Mouse (Mus musculus) neural tube, embryonic 11.5 days (tissue): ENCODE measurements around the gene Rbm39. TPM values are rescaled to one million over a fixed set of nuclear protein-coding genes. Genes with fewer than 3 reads are reported as not detected.

Experiments
- ATAC-seq: fragments of 200-750 bp; cut with Nextera tagmentation; 2 replicates; pipeline ENCODE4 v1.8.0; 2017; ENCODE audit warnings: moderate number of reproducible peaks, mild to moderate bottlenecking, moderate TSS enrichment, moderate library complexity; ENCODE audit not compliant: insufficient read depth, low FRiP score, low TSS enrichment
- DNase-seq: peaks from one replicate; pipeline ENCODE4 v3.0.0-alpha.2; 2015; ENCODE audit warnings: low spot score
- H3K27ac ChIP-seq: fragments of 300-500 bp; sonication (generic); 2 replicates; pipeline ENCODE4 v1.5.1; 2014; ENCODE audit warnings: low read depth, mild to moderate bottlenecking, low read length
- H3K27me3 ChIP-seq: fragments of 300-500 bp; sonication (generic); 2 replicates; pipeline ENCODE4 v1.6.1; 2014; ENCODE audit warnings: mild to moderate bottlenecking, low read length, mixed read lengths; ENCODE audit not compliant: control insufficient read depth, insufficient read depth
- H3K36me3 ChIP-seq: fragments of 300-500 bp; sonication (generic); 2 replicates; pipeline ENCODE4 v1.6.1; 2014; ENCODE audit warnings: mild to moderate bottlenecking, low read length, moderate library complexity, mixed read lengths; ENCODE audit not compliant: control insufficient read depth, insufficient read depth
- H3K4me1 ChIP-seq: fragments of 300-500 bp; sonication (generic); 2 replicates; pipeline ENCODE4 v1.6.1; 2014; ENCODE audit warnings: low read length, mixed read lengths; ENCODE audit not compliant: control insufficient read depth, insufficient read depth
- H3K4me2 ChIP-seq: fragments of 300-500 bp; sonication (generic); 2 replicates; pipeline ENCODE4 v1.6.1; 2014; ENCODE audit warnings: low read depth, mild to moderate bottlenecking, moderate library complexity
- H3K4me3 ChIP-seq: fragments of 300-500 bp; sonication (generic); 2 replicates; pipeline ENCODE4 v1.5.1; 2014; ENCODE audit warnings: low read depth, low read length
- H3K9ac ChIP-seq: fragments of 300-500 bp; sonication (generic); 2 replicates; pipeline ENCODE4 v1.6.1; 2014; ENCODE audit warnings: mild to moderate bottlenecking, low read length
- H3K9me3 ChIP-seq: fragments of 300-500 bp; sonication (generic); 2 replicates; pipeline ENCODE4 v1.6.1; 2016; ENCODE audit warnings: low read length; ENCODE audit not compliant: control insufficient read depth
- WGBS: fragments of 180-500 bp; shearing (Covaris S2); extraction: QIAGEN DNeasy Blood & Tissue Kit; methylation state at CpG from one replicate; pipeline ENCODE4 v1.1.7; 2014; 5-methylcytosine and 5-hydroxymethylcytosine counted together
- polyA plus RNA-seq: library from polyadenylated mRNA; unstranded; fragments of >200 nt; fragmentation: Nextera tagmentation; extraction: Ambion mirVana; gene quantifications from 2 replicates; pipeline ENCODE4 v1.2.1, GENCODE M21; 2014

Rbm39 gene
- polyA plus RNA-seq, 1 experiment from 2014 or later: 596 TPM

DNA sequence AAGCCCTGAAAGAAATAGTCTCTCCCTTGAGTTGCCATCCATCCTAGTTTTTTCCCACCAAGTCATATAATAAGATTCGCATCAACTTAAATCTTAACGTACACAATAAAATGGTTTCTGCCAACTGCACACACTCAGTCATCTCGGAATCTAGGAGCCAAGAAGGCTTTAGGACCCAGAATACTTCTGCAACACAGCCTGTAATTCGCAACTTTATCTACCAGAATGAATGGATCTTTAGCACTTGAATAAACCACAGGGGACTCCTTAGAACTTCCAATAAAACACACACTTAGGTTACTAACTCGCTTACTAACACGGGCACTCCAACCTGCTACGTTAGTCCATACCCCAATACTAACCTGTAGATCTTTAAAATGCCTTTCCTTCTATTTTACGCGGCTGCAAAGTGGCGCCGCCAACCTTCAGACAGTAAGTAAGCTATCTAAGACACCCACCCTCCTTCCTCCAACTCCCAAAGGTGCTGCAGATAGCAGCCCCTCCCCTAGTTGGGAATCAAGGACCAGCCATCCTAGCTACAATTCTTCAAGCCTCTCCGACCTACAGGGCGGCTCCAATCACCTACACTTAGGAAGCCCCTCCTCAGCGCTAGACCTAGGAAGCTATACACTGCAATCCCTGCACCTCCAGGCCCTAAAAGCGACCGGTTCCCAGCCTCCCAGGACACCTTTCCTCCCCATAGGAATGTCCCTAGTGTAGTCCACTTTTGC is 69.2 kb downstream of the Rbm39 start:
- H3K36me3 ChIP-seq: no peaks in the 10 kb centered on the region
- DNase-seq (peak; percentile 56), ATAC-seq (peak; percentile 45; the same call in 1 of the 2 replicates)
- H3K9ac ChIP-seq: peak overlapping the region; percentile 99
- H3K27ac ChIP-seq: peak overlapping the region; percentile 92
- peak overlapping the region; percentile 81 for H3K4me3 ChIP-seq
- WGBS: 2% methylated on average over 16 of the region's 16 CpGs
- H3K4me2 ChIP-seq: peak overlapping the region; percentile 86
- H3K27me3 ChIP-seq: no peaks in the 10 kb centered on the region
- H3K4me1 ChIP-seq: peaks cover 8% of the 10 kb centered on the region
- H3K9me3 ChIP-seq: no peaks in the 10 kb centered on the region

Other genes with a start within 250 kb of the Rbm39 start
- gene Uqcc1, start 249.9 kb downstream of the Rbm39 start, polyA plus RNA-seq: 84.7 and 88.6 TPM in 2 replicates
- not detected in 2 replicates for gene Gm15557, start 239.5 kb downstream of the Rbm39 start, polyA plus RNA-seq
- 1.1 and 1.7 TPM in 2 replicates for gene Gdf5, start 234.9 kb downstream of the Rbm39 start, polyA plus RNA-seq
- gene Cep250, start 223.8 kb downstream of the Rbm39 start, polyA plus RNA-seq: 13.7 and 16.8 TPM in 2 replicates
- gene 6430550D23Rik, start 172.3 kb downstream of the Rbm39 start, polyA plus RNA-seq: 0.86 and 2.2 TPM in 2 replicates
- 224 and 226 TPM in 2 replicates for gene Ergic3, start 172.2 kb downstream of the Rbm39 start, polyA plus RNA-seq
- not detected in 2 replicates for gene Fer1l4, start 127.3 kb downstream of the Rbm39 start, polyA plus RNA-seq
- 4.7 and 5.5 TPM in 2 replicates for gene Spag4, start 115.1 kb downstream of the Rbm39 start, polyA plus RNA-seq
- 42.7 and 53.7 TPM in 2 replicates for gene Cpne1, start 68.3 kb downstream of the Rbm39 start, polyA plus RNA-seq
- 48.1 and 50.9 TPM in 2 replicates for gene Rbm12, start 68.3 kb downstream of the Rbm39 start, polyA plus RNA-seq
- gene Gm28036, start 53.1 kb downstream of the Rbm39 start, polyA plus RNA-seq: 23.2 and 28.5 TPM in 2 replicates
- 366 and 379 TPM in 2 replicates for gene Romo1, start 36.2 kb downstream of the Rbm39 start, polyA plus RNA-seq
- 34.4 and 38.0 TPM in 2 replicates for gene Nfs1, start 36.1 kb downstream of the Rbm39 start, polyA plus RNA-seq
- 82.9 and 83.9 TPM in 2 replicates for gene Phf20, start 16.2 kb upstream of the Rbm39 start, polyA plus RNA-seq
- gene Cnbd2, start 132.1 kb upstream of the Rbm39 start, polyA plus RNA-seq: 3.1 and 3.2 TPM in 2 replicates
- gene Scand1, start 132.5 kb upstream of the Rbm39 start, polyA plus RNA-seq: 63.0 and 63.8 TPM in 2 replicates
- 3.9 and 4.4 TPM in 2 replicates for gene Epb41l1, start 240.7 kb upstream of the Rbm39 start, polyA plus RNA-seq